Mouse (Mus musculus) neural tube, embryonic 14.5 days (tissue): ENCODE results near the gene Mrpl12. TPM values are rescaled to one million over a fixed set of nuclear protein-coding genes. Genes with fewer than 3 reads are reported as not detected.

Source experiments
- ATAC-seq: fragments of 200-750 bp; cut with Nextera tagmentation; 2 replicates; pipeline ENCODE4 v1.8.0; 2017; ENCODE audit warnings: low read depth, mild to moderate bottlenecking, moderate TSS enrichment, moderate library complexity
- H3K27ac ChIP-seq: fragments of 300-500 bp; sonication (generic); 2 replicates; pipeline ENCODE4 v1.5.1; 2014; ENCODE audit warnings: low read depth, mild to moderate bottlenecking, control low read depth, low read length, moderate library complexity, mixed read lengths
- H3K27me3 ChIP-seq: fragments of 300-500 bp; sonication (generic); 2 replicates; pipeline ENCODE4 v1.6.1; 2014; ENCODE audit warnings: low read length; ENCODE audit not compliant: control insufficient read depth, insufficient read depth
- H3K36me3 ChIP-seq: fragments of 300-500 bp; sonication (generic); 2 replicates; pipeline ENCODE4 v1.6.1; 2014; ENCODE audit warnings: low read length, mixed read lengths; ENCODE audit not compliant: control insufficient read depth, insufficient read depth
- H3K4me1 ChIP-seq: fragments of 300-500 bp; sonication (generic); 2 replicates; pipeline ENCODE4 v1.6.1; 2014; ENCODE audit warnings: low read length; ENCODE audit not compliant: control insufficient read depth, insufficient read depth
- H3K4me2 ChIP-seq: fragments of 300-500 bp; sonication (generic); 2 replicates; pipeline ENCODE4 v1.6.1; 2014; ENCODE audit warnings: mild to moderate bottlenecking, low read depth, low read length, control low read depth
- H3K4me3 ChIP-seq: fragments of 300-500 bp; sonication (generic); 2 replicates; pipeline ENCODE4 v1.5.1; 2014; ENCODE audit warnings: low read depth, low read length, control low read depth, mixed read lengths
- H3K9ac ChIP-seq: fragments of 300-500 bp; sonication (generic); replicated peaks from 2 replicates; pipeline ENCODE4 v1.6.1; 2014; ENCODE audit warnings: low read depth, mild to moderate bottlenecking, control low read depth, low read length, mixed read lengths
- H3K9me3 ChIP-seq: fragments of 300-500 bp; sonication (generic); 2 replicates; pipeline ENCODE4 v1.6.1; 2016; ENCODE audit warnings: low read length; ENCODE audit not compliant: control insufficient read depth
- WGBS: fragments of 180-500 bp; shearing (Covaris S2); extraction: QIAGEN DNeasy Blood & Tissue Kit; methylation state at CpG from one replicate; pipeline ENCODE4 v1.1.7; 2014; 5-methylcytosine and 5-hydroxymethylcytosine counted together
- polyA plus RNA-seq: library from polyadenylated mRNA; unstranded; fragments of >200 nt; fragmentation: Nextera tagmentation; extraction: Ambion mirVana; gene quantifications from 2 replicates; pipeline ENCODE4 v1.2.1, GENCODE M21; 2014

Mrpl12 gene
- polyA plus RNA-seq, 1 experiment from 2014 or later: 135 TPM

DNA sequence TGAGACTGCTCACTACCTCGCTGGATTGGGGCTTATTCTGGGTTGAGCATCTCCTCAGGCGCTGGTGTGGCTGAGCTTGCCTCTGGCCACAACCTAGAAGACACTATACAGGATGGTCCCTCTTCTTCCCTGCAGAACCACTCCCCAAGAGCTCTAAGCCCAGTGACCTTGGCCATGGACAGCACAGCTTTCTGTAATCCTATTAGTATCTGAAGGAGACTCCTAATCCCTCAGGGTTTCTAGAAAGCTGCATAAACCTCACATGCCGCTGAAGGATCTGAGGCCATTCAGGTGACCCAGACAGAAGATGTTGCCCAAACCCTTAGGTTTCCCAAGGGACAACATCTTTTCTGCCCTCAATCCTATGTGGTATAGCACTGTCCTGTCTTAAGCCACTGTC, 32.2 kb upstream of the Mrpl12 start:
- WGBS: 73% methylated on average over 3 of the region's 3 CpGs
- Histone ChIP-seq H3K4me2 (no peak overlapping the region), H3K36me3 (no peaks in the 10 kb centered on the region), H3K9me3 (no peaks in the 10 kb centered on the region), H3K4me3 (no peak overlapping the region), H3K27me3 (no peaks in the 10 kb centered on the region), H3K9ac (no peak overlapping the region), H3K4me1 (0 out of 2 replicates have a peak, but pooled peaks cover 5% of the 10 kb centered on the region), H3K27ac (no peak overlapping the region)
- ATAC-seq: no peak

DNA sequence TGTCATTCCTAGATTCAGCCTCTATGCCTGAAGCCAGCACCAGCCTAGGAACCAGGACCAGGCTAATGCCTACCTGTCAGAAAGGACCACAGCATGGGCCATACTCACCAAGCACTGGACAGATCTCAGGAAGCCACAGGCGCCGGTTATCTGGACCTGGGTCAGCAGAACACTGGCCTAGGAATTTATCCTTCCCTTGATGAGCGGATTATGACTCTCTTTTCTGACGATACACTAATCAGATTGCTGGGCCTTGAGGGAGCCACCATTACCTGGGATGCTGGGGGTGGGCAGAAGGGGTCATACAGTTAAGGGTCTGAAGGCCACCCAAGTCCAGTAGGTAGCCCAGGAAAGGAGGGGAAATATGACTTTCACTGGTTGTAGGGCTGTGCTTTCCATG, 31.1 kb upstream of the Mrpl12 start, which contains the start of gene Pde6g:
Gene Pde6g (minus strand): TSS at position 195 of the 400 bp plus-strand sequence.
- Histone ChIP-seq H3K4me3 (no peak within 1 kb of the TSS), H3K4me2 (no peak within 1 kb of the TSS), H3K27ac (no peak within 1 kb of the TSS), H3K27me3 (no peaks in the 10 kb centered on the region), H3K36me3 (no peaks in the 10 kb centered on the region), H3K9ac (no peak within 1 kb of the TSS), H3K9me3 (no peaks in the 10 kb centered on the region), H3K4me1 (0 out of 2 replicates have a peak, but pooled peaks cover 5% of the 10 kb centered on the region)
- 89% methylated on average over 4 of the region's 4 CpGs for WGBS
- no peak for ATAC-seq

DNA sequence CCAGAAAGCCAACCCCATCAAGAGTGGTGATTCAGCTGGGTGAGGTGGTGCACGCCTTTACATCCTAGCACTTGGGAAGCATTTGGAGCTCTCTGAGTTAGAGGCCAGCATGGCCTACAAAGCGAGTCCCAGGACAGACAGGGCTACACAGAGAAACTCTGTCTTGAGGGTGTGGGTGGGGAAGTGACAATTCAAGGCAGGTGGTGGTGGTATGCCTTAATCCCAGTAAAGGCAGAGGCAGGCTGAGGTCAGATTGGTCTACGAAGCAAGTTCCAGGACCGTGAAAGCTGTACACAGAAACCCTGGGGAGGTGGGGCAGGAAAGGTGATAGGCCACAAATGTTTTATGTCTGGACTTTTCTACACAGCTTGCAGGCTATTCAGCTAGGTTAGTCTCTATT, 29.4 kb upstream of the Mrpl12 start:
- H3K4me3 ChIP-seq: no peak overlapping the region
- H3K4me2 ChIP-seq: no peak overlapping the region
- no peaks in the 10 kb centered on the region for H3K27me3 ChIP-seq
- H3K36me3 ChIP-seq: no peaks in the 10 kb centered on the region
- no peaks in the 10 kb centered on the region for H3K9me3 ChIP-seq
- H3K4me1 ChIP-seq: peaks cover 12% of the 10 kb centered on the region; the same call in 1 of the 2 replicates
- no peak overlapping the region for H3K9ac ChIP-seq
- 93% methylated on average over 4 of the region's 4 CpGs for WGBS
- H3K27ac ChIP-seq: no peak overlapping the region
- no peak for ATAC-seq

GRCm38 (mm10) chr11:120455413-120455812, 29.0 kb upstream of the Mrpl12 start:
- Histone ChIP-seq H3K4me3 (no peak overlapping the region), H3K27ac (no peak overlapping the region), H3K4me1 (peaks cover 12% of the 10 kb centered on the region; the same call in 1 of the 2 replicates), H3K9me3 (no peaks in the 10 kb centered on the region), H3K9ac (no peak overlapping the region), H3K36me3 (no peaks in the 10 kb centered on the region), H3K4me2 (no peak overlapping the region), H3K27me3 (no peaks in the 10 kb centered on the region)
- 95% methylated on average over 7 of the region's 7 CpGs for WGBS
- ATAC-seq: no peak

- peaks cover 15% of the 10 kb centered on the region for H3K36me3 ChIP-seq
- H3K9ac ChIP-seq: peak overlapping the region; percentile 90
- H3K4me3 ChIP-seq: peak overlapping the region; percentile 95
- peaks cover 12% of the 10 kb centered on the region; the same call in 1 of the 2 replicates for H3K4me1 ChIP-seq
- WGBS: 39% methylated on average over 14 of the region's 14 CpGs
- H3K4me2 ChIP-seq: peak overlapping the region; percentile 69
- H3K27me3 ChIP-seq: no peaks in the 10 kb centered on the region
- H3K9me3 ChIP-seq: no peaks in the 10 kb centered on the region
- ATAC-seq: no peak; the same call in 1 of the 2 replicates
- H3K27ac ChIP-seq: peak overlapping the region; percentile 74
Measured at GRCm38 (mm10) chr11:120457370-120457769, 27.0 kb upstream of the Mrpl12 start.

DNA sequence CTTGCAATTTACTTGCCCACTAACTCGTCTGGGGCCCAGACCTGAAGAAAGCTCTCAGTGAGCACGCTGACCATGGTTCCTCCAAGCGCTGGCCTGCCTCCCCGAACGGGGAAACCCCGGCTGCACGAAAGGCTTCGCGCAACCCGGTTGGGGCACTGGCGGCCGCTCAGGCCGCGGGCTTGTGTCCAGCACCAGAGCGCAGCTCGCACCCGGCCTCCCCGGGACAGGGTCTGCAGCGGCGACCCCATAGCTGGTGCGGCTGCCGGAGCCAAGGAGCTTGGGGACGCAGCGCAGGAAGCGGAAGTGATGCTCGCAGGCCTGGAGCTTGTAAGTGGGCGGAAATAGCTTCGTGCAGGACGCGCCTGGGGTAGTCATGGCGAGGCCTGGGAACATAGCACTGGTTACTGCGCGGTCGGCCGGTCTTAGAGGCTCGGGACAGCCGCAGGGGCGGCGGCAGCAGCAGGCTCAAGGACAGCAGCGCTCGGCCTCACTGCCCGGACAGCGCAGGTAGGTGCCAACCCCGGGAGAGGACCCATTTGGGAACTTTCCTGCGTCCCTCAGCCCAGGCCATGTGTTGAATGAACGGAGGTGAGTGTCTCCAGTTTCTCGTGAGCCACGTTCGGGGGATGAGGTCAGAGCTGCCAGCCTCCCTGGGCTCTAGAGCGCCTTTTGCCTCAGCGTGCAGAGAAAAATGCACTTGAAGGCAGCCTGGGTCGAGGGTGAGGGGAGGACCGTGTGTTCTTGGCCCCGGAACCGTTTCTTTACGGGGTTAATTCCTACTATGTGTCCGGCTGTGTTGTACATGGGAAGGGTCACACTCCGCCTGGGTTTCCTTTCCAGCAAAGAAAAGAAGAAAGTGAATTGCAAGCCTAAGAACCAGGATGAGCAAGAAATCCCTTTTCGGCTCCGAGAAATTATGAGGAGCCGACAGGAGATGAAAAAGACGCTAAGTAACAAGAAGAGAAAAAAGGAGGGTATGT, 26.4 kb upstream of the Mrpl12 start, which contains the start of the genes Oxld1 and Ccdc137:
Gene Oxld1 (minus strand): TSS at position 297 of the 980 bp plus-strand sequence.
Gene Ccdc137 (plus strand): TSS at position 344 of the 980 bp plus-strand sequence.
- Histone ChIP-seq H3K36me3 (peaks cover 17% of the 10 kb centered on the region), H3K4me1 (peaks cover 12% of the 10 kb centered on the region; the same call in 1 of the 2 replicates), H3K9me3 (no peaks in the 10 kb centered on the region), H3K27ac (peak within 1 kb of the TSS; percentile 74), H3K27me3 (no peaks in the 10 kb centered on the region), H3K4me2 (peak within 1 kb of the TSS; percentile 69), H3K4me3 (peak within 1 kb of the TSS; percentile 95), H3K9ac (peak within 1 kb of the TSS; percentile 90)
- peak; percentile 91 for ATAC-seq
- 5% methylated on average over 62 of the region's 62 CpGs for WGBS

DNA sequence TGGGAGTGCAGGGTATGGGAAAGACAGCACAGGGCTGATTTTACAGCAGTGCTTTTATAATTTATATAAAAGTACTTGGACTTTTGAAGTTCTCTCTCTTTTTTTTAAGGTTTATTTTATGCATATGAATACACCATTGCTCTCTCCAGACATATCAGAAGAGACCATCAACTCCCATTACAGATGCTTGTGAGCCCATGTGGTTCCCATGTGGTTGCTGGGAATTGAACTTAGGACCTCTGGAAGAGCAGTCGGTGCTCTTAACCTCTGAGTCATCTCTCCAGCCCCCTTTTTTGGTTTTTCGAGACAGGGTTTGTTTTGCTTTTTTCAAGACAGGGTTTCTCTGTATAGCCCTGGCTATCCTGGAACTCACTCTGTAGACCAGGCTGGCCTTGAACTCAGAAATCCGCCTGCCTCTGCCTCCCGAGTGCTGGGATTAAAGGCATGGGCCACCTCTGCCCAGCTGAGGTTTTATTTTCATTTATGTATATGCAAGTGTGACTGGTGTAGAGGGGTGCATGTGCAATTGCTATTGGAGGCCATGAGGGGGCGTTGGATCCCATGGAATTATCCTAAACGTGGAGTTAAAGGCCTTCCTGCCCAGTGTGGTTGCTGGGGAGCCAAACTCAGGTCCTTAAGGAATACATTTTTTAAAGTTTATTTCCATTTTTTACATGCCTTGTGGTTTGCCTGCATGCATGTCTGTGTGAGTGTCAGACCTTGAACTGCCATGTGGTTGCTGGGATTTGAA, 25.4 kb upstream of the Mrpl12 start:
- H3K4me2 ChIP-seq: peak overlapping the region; percentile 69
- no peaks in the 10 kb centered on the region for H3K9me3 ChIP-seq
- peak overlapping the region; percentile 90; the same call in 1 of the 2 replicates for H3K9ac ChIP-seq
- peaks cover 24% of the 10 kb centered on the region for H3K36me3 ChIP-seq
- peaks cover 12% of the 10 kb centered on the region; the same call in 1 of the 2 replicates for H3K4me1 ChIP-seq
- H3K27ac ChIP-seq: no peak overlapping the region
- no peaks in the 10 kb centered on the region for H3K27me3 ChIP-seq
- ATAC-seq: no peak
- H3K4me3 ChIP-seq: peak overlapping the region; percentile 95
- 74% methylated on average over 6 of the region's 6 CpGs for WGBS

GRCm38 (mm10) chr11:120463536-120463935, 20.9 kb upstream of the Mrpl12 start:
- H3K4me1 ChIP-seq: peaks cover 25% of the 10 kb centered on the region
- no peak overlapping the region for H3K4me3 ChIP-seq
- 90% methylated on average over 2 of the region's 2 CpGs for WGBS
- H3K27ac ChIP-seq: no peak overlapping the region
- H3K9me3 ChIP-seq: no peaks in the 10 kb centered on the region
- H3K4me2 ChIP-seq: no peak overlapping the region
- H3K9ac ChIP-seq: no peak overlapping the region
- ATAC-seq: no peak
- peaks cover 31% of the 10 kb centered on the region for H3K36me3 ChIP-seq
- H3K27me3 ChIP-seq: no peaks in the 10 kb centered on the region
